In genomic region chr12:110850929-110851256, GRCm38 (mm10) we compare ENCODE assay signal across 8 mouse cellular contexts. TPM values are rescaled to one million over a fixed set of nuclear protein-coding genes. Genes with fewer than 3 reads are reported as not detected.
DNase-seq lines count a peak whose midpoint lies in the region; ATAC-seq lines count a peak whose summit lies in the region.

No protein-coding gene starts in this region.

- H3K27me3 ChIP-seq in lung, embryonic 16.5 days (ENCODE audit: control insufficient read depth, insufficient read depth, low read depth, low read length), result no peaks in the 10 kb centered on the region
- H3K27me3 ChIP-seq in embryonic facial prominence, embryonic 14.5 days (replicated peaks; ENCODE audit: control insufficient read depth, insufficient read depth, low read length), result 0 out of 2 replicates have a peak, but pooled peaks cover 5% of the 10 kb centered on the region
- H3K27me3 ChIP-seq in kidney, embryonic 16.5 days (ENCODE audit: insufficient read depth, low read length), result no peaks in the 10 kb centered on the region
- peaks cover 3% of the 10 kb centered on the region; the same call in 1 of the 2 replicates for H3K27me3 ChIP-seq in neural tube, embryonic 14.5 days (ENCODE audit: control insufficient read depth, insufficient read depth, low read length)

- WGBS in lung, embryonic 16.5 days, result 9% methylated on average over 9 of the region's 9 CpGs
- 13% methylated on average over 9 of the region's 9 CpGs for whole genome bisulfite sequencing in embryonic facial prominence, embryonic 14.5 days
- WGBS in kidney, embryonic 16.5 days, result 8% methylated on average over 9 of the region's 9 CpGs
- 23% methylated on average over 9 of the region's 9 CpGs for WGBS in neural tube, embryonic 14.5 days

- ATAC-seq in lung, embryonic 16.5 days (ENCODE audit: low read depth), result 0 out of 2 replicates have a peak, but pooled peaks have one; percentile 15
- no peak for ATAC-seq in embryonic facial prominence, embryonic 14.5 days (ENCODE audit: low read depth)
- peak; percentile 10; the same call in 1 of the 2 replicates for ATAC-seq in kidney, embryonic 16.5 days (ENCODE audit: low FRiP score, low TSS enrichment)
- ATAC-seq in neural tube, embryonic 14.5 days (ENCODE audit: low read depth), result no peak

- H3K36me3 ChIP-seq in lung, embryonic 16.5 days (ENCODE audit: control insufficient read depth, insufficient read depth, low read length), result no peaks in the 10 kb centered on the region; the same call in 1 of the 2 replicates
- H3K36me3 ChIP-seq in embryonic facial prominence, embryonic 14.5 days (ENCODE audit: control insufficient read depth, insufficient read depth, low read length), result peaks cover 10% of the 10 kb centered on the region
- H3K36me3 ChIP-seq in kidney, embryonic 16.5 days (ENCODE audit: insufficient read depth, low read length), result peaks cover 8% of the 10 kb centered on the region
- 0 out of 2 replicates have a peak, but pooled peaks cover 5% of the 10 kb centered on the region for H3K36me3 ChIP-seq in neural tube, embryonic 14.5 days (ENCODE audit: control insufficient read depth, insufficient read depth, low read length)

- H3K9ac ChIP-seq in lung, embryonic 16.5 days (ENCODE audit: low read length), result peak overlapping the region; percentile 87
- H3K9ac ChIP-seq in embryonic facial prominence, embryonic 14.5 days (ENCODE audit: low read depth, low read length), result peak overlapping the region; percentile 95
- peak overlapping the region; percentile 89 for H3K9ac ChIP-seq in kidney, embryonic 16.5 days (replicated peaks; ENCODE audit: low read length)
- H3K9ac ChIP-seq in neural tube, embryonic 14.5 days (replicated peaks; ENCODE audit: low read depth, low read length), result peak overlapping the region; percentile 90

- no peaks in the 10 kb centered on the region for H3K9me3 ChIP-seq in lung, embryonic 16.5 days (ENCODE audit: control insufficient read depth, low read length)
- H3K9me3 ChIP-seq in embryonic facial prominence, embryonic 14.5 days (ENCODE audit: control insufficient read depth, low read length), result no peaks in the 10 kb centered on the region
- no peaks in the 10 kb centered on the region for H3K9me3 ChIP-seq in kidney, embryonic 16.5 days (ENCODE audit: low read length)
- H3K9me3 ChIP-seq in neural tube, embryonic 14.5 days (ENCODE audit: control insufficient read depth, low read length), result no peaks in the 10 kb centered on the region

- H3K27ac ChIP-seq in lung, embryonic 16.5 days (ENCODE audit: low read length), result peak overlapping the region; percentile 79
- peak overlapping the region; percentile 84 for H3K27ac ChIP-seq in embryonic facial prominence, embryonic 14.5 days (replicated peaks; ENCODE audit: low read depth, low read length)
- H3K27ac ChIP-seq in kidney, embryonic 16.5 days (ENCODE audit: low read length), result peak overlapping the region; percentile 79
- H3K27ac ChIP-seq in neural tube, embryonic 14.5 days (ENCODE audit: low read depth, low read length), result peak overlapping the region; percentile 60

- H3K4me3 ChIP-seq in lung, embryonic 16.5 days (ENCODE audit: low read length), result peak overlapping the region; percentile 83
- H3K4me3 ChIP-seq in embryonic facial prominence, embryonic 14.5 days (ENCODE audit: low read depth, low read length), result peak overlapping the region; percentile 88
- H3K4me3 ChIP-seq in kidney, embryonic 16.5 days (ENCODE audit: low read length), result peak overlapping the region; percentile 79
- peak overlapping the region; percentile 77 for H3K4me3 ChIP-seq in neural tube, embryonic 14.5 days (ENCODE audit: low read depth, low read length)

- peak overlapping the region; percentile 75 for H3K4me2 ChIP-seq in lung, embryonic 16.5 days (ENCODE audit: low read depth, low read length)
- peak overlapping the region; percentile 78 for H3K4me2 ChIP-seq in embryonic facial prominence, embryonic 14.5 days (ENCODE audit: low read depth, low read length)
- peak overlapping the region; percentile 78 for H3K4me2 ChIP-seq in kidney, embryonic 16.5 days (replicated peaks; ENCODE audit: low read depth, low read length)
- peak overlapping the region; percentile 79 for H3K4me2 ChIP-seq in neural tube, embryonic 14.5 days (ENCODE audit: low read depth, low read length)

- H3K4me1 ChIP-seq in lung, embryonic 16.5 days (replicated peaks; ENCODE audit: control insufficient read depth, insufficient read depth, low read length), result peaks cover 15% of the 10 kb centered on the region
- H3K4me1 ChIP-seq in embryonic facial prominence, embryonic 14.5 days (ENCODE audit: control insufficient read depth, insufficient read depth, low read length), result no peaks in the 10 kb centered on the region; the same call in 1 of the 2 replicates
- H3K4me1 ChIP-seq in kidney, embryonic 16.5 days (ENCODE audit: insufficient read depth, low read length), result peaks cover 18% of the 10 kb centered on the region
- peaks cover 7% of the 10 kb centered on the region for H3K4me1 ChIP-seq in neural tube, embryonic 14.5 days (ENCODE audit: control insufficient read depth, insufficient read depth, low read length)

- no peak for DNase-seq in lung, postnatal 10 days
- no peak for DNase-seq in embryonic facial prominence, embryonic 14.5 days (ENCODE audit: low spot score)
- DNase-seq in frontal cortex, postnatal 14 days (ENCODE audit: low spot score in 2 of 2), result no peak
- no peak for DNase-seq in cerebellum, adult 9-11 months
- no peak for DNase-seq in frontal cortex, postnatal 36 days (ENCODE audit: low spot score in 2 of 2)

RNA-seq across cellular contexts. Expression of gene Zfp839, which starts 0.8 kb away (rescaled TPM):
- polyA plus RNA-seq in lung, embryonic 16.5 days (2015; fragmentation: Nextera tagmentation; extraction: Ambion mirVana), result 5.8 and 5.9 TPM in 2 replicates
- 2.4 and 4.1 TPM in 2 replicates for polyA plus RNA-seq in embryonic facial prominence, embryonic 14.5 days (2014; fragmentation: Nextera tagmentation; extraction: Ambion mirVana)
- polyA plus RNA-seq in kidney, embryonic 16.5 days (2015; fragmentation: Nextera tagmentation; extraction: Ambion mirVana), result 6.4 and 7.1 TPM in 2 replicates
- polyA plus RNA-seq in neural tube, embryonic 14.5 days (2014; fragmentation: Nextera tagmentation; extraction: Ambion mirVana), result 3.5 and 3.8 TPM in 2 replicates

RNA-seq across cellular contexts. Expression of gene Mok, which starts 10.2 kb away (rescaled TPM):
- polyA plus RNA-seq in lung, embryonic 16.5 days (2015; fragmentation: Nextera tagmentation; extraction: Ambion mirVana), result 7.9 and 9.8 TPM in 2 replicates
- polyA plus RNA-seq in embryonic facial prominence, embryonic 14.5 days (2014; fragmentation: Nextera tagmentation; extraction: Ambion mirVana), result 5.3 and 6.1 TPM in 2 replicates
- polyA plus RNA-seq in kidney, embryonic 16.5 days (2015; fragmentation: Nextera tagmentation; extraction: Ambion mirVana), result 7.2 and 8.2 TPM in 2 replicates
- 13.4 and 14.2 TPM in 2 replicates for polyA plus RNA-seq in neural tube, embryonic 14.5 days (2014; fragmentation: Nextera tagmentation; extraction: Ambion mirVana)

RNA-seq across cellular contexts. Expression of gene Cinp, which starts 38.1 kb away (rescaled TPM):
- 72.2 and 75.3 TPM in 2 replicates for polyA plus RNA-seq in lung, embryonic 16.5 days (2015; fragmentation: Nextera tagmentation; extraction: Ambion mirVana)
- 74.7 and 75.0 TPM in 2 replicates for polyA plus RNA-seq in embryonic facial prominence, embryonic 14.5 days (2014; fragmentation: Nextera tagmentation; extraction: Ambion mirVana)
- polyA plus RNA-seq in kidney, embryonic 16.5 days (2015; fragmentation: Nextera tagmentation; extraction: Ambion mirVana), result 79.9 and 82.9 TPM in 2 replicates
- 79.0 and 97.5 TPM in 2 replicates for polyA plus RNA-seq in neural tube, embryonic 14.5 days (2014; fragmentation: Nextera tagmentation; extraction: Ambion mirVana)

RNA-seq across cellular contexts. Expression of gene Tecpr2, which starts 38.2 kb away (rescaled TPM):
- polyA plus RNA-seq in lung, embryonic 16.5 days (2015; fragmentation: Nextera tagmentation; extraction: Ambion mirVana), result 3.7 and 3.9 TPM in 2 replicates
- 4.3 TPM in 2 replicates for polyA plus RNA-seq in embryonic facial prominence, embryonic 14.5 days (2014; fragmentation: Nextera tagmentation; extraction: Ambion mirVana)
- 3.6 and 4.5 TPM in 2 replicates for polyA plus RNA-seq in kidney, embryonic 16.5 days (2015; fragmentation: Nextera tagmentation; extraction: Ambion mirVana)
- polyA plus RNA-seq in neural tube, embryonic 14.5 days (2014; fragmentation: Nextera tagmentation; extraction: Ambion mirVana), result 7.2 and 7.7 TPM in 2 replicates

Comparison
In these comparisons a context has a peak if more than half of its experiments do, and no peak if none do; other contexts are left out.
1. ATAC-seq: peak in lung, embryonic 16.5 days (single experiment) and kidney, embryonic 16.5 days (single experiment); none in embryonic facial prominence, embryonic 14.5 days (single experiment) and neural tube, embryonic 14.5 days (single experiment).
2. Peak in every context shown above with its lines, with median percentiles within 50 percentile points of each other: H3K27ac ChIP-seq, H3K4me2 ChIP-seq, H3K4me3 ChIP-seq and H3K9ac ChIP-seq.